Mouse (Mus musculus) heart, adult 2 months (tissue): ENCODE data around the gene Dnaja1. TPM values are rescaled to one million over a fixed set of nuclear protein-coding genes. Genes with fewer than 3 reads are reported as not detected.

ENCODE experiments used
- DNase-seq, 2 experiments: peaks; one replicate each; pipeline ENCODE4 v3.0.0; 2021
- H3K27ac ChIP-seq: fragments of 200-600 bp; 2 replicates; pipeline ENCODE4 v1.8.1; 2022
- H3K27me3 ChIP-seq: fragments of 200-500 bp; 2 replicates; pipeline ENCODE4 v1.6.1; 2012; ENCODE audit warnings: mild to moderate bottlenecking, low read length, inconsistent platforms, mixed read lengths; ENCODE audit not compliant: control insufficient read depth, insufficient read depth
- H3K36me3 ChIP-seq: fragments of 200-500 bp; 2 replicates; pipeline ENCODE4 v1.6.1; 2012; ENCODE audit warnings: low read length, inconsistent platforms; ENCODE audit not compliant: control insufficient read depth, insufficient read depth
- H3K4me1 ChIP-seq: fragments of 200-500 bp; 2 replicates; pipeline ENCODE4 v1.6.1; 2011; ENCODE audit warnings: low read length; ENCODE audit not compliant: control insufficient read depth, insufficient read depth
- H3K4me3 ChIP-seq: fragments of 200-600 bp; 2 replicates; pipeline ENCODE4 v1.8.1; 2022
- H3K79me2 ChIP-seq: fragments of 200-500 bp; replicated peaks from 2 replicates; pipeline ENCODE4 v1.6.1; 2012; ENCODE audit warnings: mild to moderate bottlenecking, inconsistent platforms, low read length, moderate library complexity, mixed read lengths; ENCODE audit not compliant: control insufficient read depth, insufficient read depth
- H3K9ac ChIP-seq: fragments of 200-500 bp; 2 replicates; pipeline ENCODE4 v1.6.1; 2012; ENCODE audit warnings: low read depth, mild to moderate bottlenecking, control low read depth, inconsistent platforms, low read length, mixed read lengths
- CTCF ChIP-seq: fragments of 200-600 bp; IDR thresholded peaks from 2 replicates; pipeline ENCODE4 v1.8.1; 2022; ENCODE audit warnings: antibody characterized with exemption, mild to moderate bottlenecking, moderate library complexity
- EP300 ChIP-seq: fragments of 200-500 bp; IDR thresholded peaks from 2 replicates; pipeline ENCODE4 v1.6.1; 2011; ENCODE audit warnings: low read depth, low read length, control low read depth; ENCODE audit not compliant: insufficient read depth
- POLR2A ChIP-seq: fragments of 200-500 bp; IDR thresholded peaks from 2 replicates; pipeline ENCODE4 v1.6.1; 2011; ENCODE audit warnings: mild to moderate bottlenecking, low read depth, low read length, control low read depth; ENCODE audit not compliant: insufficient read depth
- WGBS: fragments of 180-500 bp; shearing (Covaris S2); methylation state at CpG from one replicate; pipeline ENCODE4 v1.1.7; 2018; 5-methylcytosine and 5-hydroxymethylcytosine counted together
- intact Hi-C: fragments of 180-260 bp; cut with DNase I; formaldehyde crosslinking; loops from one replicate; pipeline ENCODE4 v1.15.1; 2025
- polyA plus RNA-seq: library from polyadenylated mRNA; depleted of rRNA; stranded (reverse); fragments of >200 nt; gene quantifications from 2 replicates; pipeline ENCODE4 v1.2.3, GENCODE M21; 2012
- total RNA-seq, 2 experiments: library from RNA; stranded (reverse); gene quantifications; 2 replicates each; pipeline ENCODE4 v1.2.3; 2021

Dnaja1 gene
- total and polyA plus RNA-seq, 3 experiments = 5.9 to 114 (median 60.2) TPM

- no peak for DNase-seq
- Histone ChIP-seq H3K27ac (no peak overlapping the region), H3K9ac (no peak overlapping the region), H3K27me3 (no peaks in the 10 kb centered on the region), H3K4me1 (peaks cover 14% of the 10 kb centered on the region), H3K36me3 (peaks cover 4% of the 10 kb centered on the region), H3K4me3 (no peak overlapping the region), H3K79me2 (no peaks in the 10 kb centered on the region)
- TF ChIP-seq POLR2A (no peak), EP300 (no peak), CTCF (no peak)
- 66% methylated on average over 2 of the region's 2 CpGs for WGBS
- intact Hi-C loops = loop anchor here (2.0 kb wide), 1 partner anchor 26 kb away; no protein-coding TSS in a partner anchor
Observed at GRCm38 (mm10) chr4:40777116-40777515, 55.2 kb downstream of the Dnaja1 start.

GRCm38 (mm10) chr4:40778656-40779055 lies 56.7 kb downstream of the Dnaja1 start:
- TF ChIP-seq CTCF (peak; percentile 67), EP300 (no peak), POLR2A (no peak)
- Histone ChIP-seq H3K4me1 (peaks cover 15% of the 10 kb centered on the region), H3K27ac (no peak overlapping the region), H3K79me2 (no peaks in the 10 kb centered on the region), H3K9ac (no peak overlapping the region), H3K4me3 (no peak overlapping the region), H3K36me3 (peaks cover 4% of the 10 kb centered on the region), H3K27me3 (no peaks in the 10 kb centered on the region)
- 71% methylated on average over 6 of the region's 6 CpGs for WGBS
- intact Hi-C loops = no loop called here
- no peak for DNase-seq

- Histone ChIP-seq H3K4me1 (peaks cover 11% of the 10 kb centered on the region), H3K27me3 (no peaks in the 10 kb centered on the region), H3K36me3 (peaks cover 4% of the 10 kb centered on the region), H3K27ac (peak overlapping the region; percentile 58), H3K4me3 (no peak overlapping the region), H3K9ac (no peak overlapping the region), H3K79me2 (no peaks in the 10 kb centered on the region)
- intact Hi-C loops = no loop called here
- 30% methylated on average over 3 of the region's 3 CpGs for WGBS
- DNase-seq = peak in 1 of 2 experiments; percentile 56
- peak; percentile 82 for TF ChIP-seq EP300
- no peak for TF ChIP-seq CTCF
Observed at GRCm38 (mm10) chr4:40781143-40781542, 59.2 kb downstream of the Dnaja1 start.

GRCm38 (mm10) chr4:40781797-40782495 lies 60.0 kb downstream of the Dnaja1 start:
- peaks cover 4% of the 10 kb centered on the region for H3K36me3 ChIP-seq
- TF ChIP-seq EP300 (no peak), POLR2A (no peak), CTCF (no peak)
- H3K27ac ChIP-seq = peak overlapping the region; percentile 58; the same call in 1 of the 2 replicates
- H3K79me2 ChIP-seq = no peaks in the 10 kb centered on the region
- no peak overlapping the region for H3K4me3 ChIP-seq
- DNase-seq = no peak
- peaks cover 11% of the 10 kb centered on the region for H3K4me1 ChIP-seq
- 36% methylated on average over 8 of the region's 8 CpGs for WGBS
- no peak overlapping the region; the same call in 1 of the 2 replicates for H3K9ac ChIP-seq
- intact Hi-C loops = no loop called here
- H3K27me3 ChIP-seq = no peaks in the 10 kb centered on the region

GRCm38 (mm10) chr4:40783049-40783448 lies 61.1 kb downstream of the Dnaja1 start:
- intact Hi-C loops = no loop called here
- WGBS = 93% methylated on average over 4 of the region's 4 CpGs
- DNase-seq = no peak
- Histone ChIP-seq H3K27ac (no peak overlapping the region), H3K27me3 (no peaks in the 10 kb centered on the region), H3K4me1 (peaks cover 11% of the 10 kb centered on the region), H3K4me3 (no peak overlapping the region), H3K36me3 (peaks cover 4% of the 10 kb centered on the region), H3K9ac (no peak overlapping the region), H3K79me2 (no peaks in the 10 kb centered on the region)
- no peak for TF ChIP-seq POLR2A
- no peak for TF ChIP-seq CTCF
- no peak for TF ChIP-seq EP300

- Histone ChIP-seq H3K36me3 (peaks cover 4% of the 10 kb centered on the region), H3K79me2 (no peaks in the 10 kb centered on the region), H3K27me3 (no peaks in the 10 kb centered on the region), H3K27ac (peak overlapping the region; percentile 33), H3K4me1 (peaks cover 11% of the 10 kb centered on the region), H3K4me3 (no peak overlapping the region), H3K9ac (no peak overlapping the region)
- peak; percentile 74 to 84 for DNase-seq
- intact Hi-C loops = no loop called here
- 31% methylated on average over 10 of the region's 10 CpGs for WGBS
- TF ChIP-seq EP300 (0 out of 2 replicates have a peak, but pooled peaks have one; percentile 25), POLR2A (no peak)
Observed at GRCm38 (mm10) chr4:40784556-40785169, 62.7 kb downstream of the Dnaja1 start.
